Mouse (Mus musculus) hindbrain, embryonic 16.5 days (tissue): Measurements from ENCODE around the gene Bola3. TPM values are rescaled to one million over a fixed set of nuclear protein-coding genes. Genes with fewer than 3 reads are reported as not detected.

Experiments used
- ATAC-seq: fragments of 200-750 bp; cut with Nextera tagmentation; 2 replicates; pipeline ENCODE4 v1.8.0; 2017; ENCODE audit warnings: moderate TSS enrichment, moderate library complexity
- H3K27ac ChIP-seq: fragments of 300-500 bp; sonication (generic); 2 replicates; pipeline ENCODE4 v1.5.1; 2014; ENCODE audit warnings: low read depth, mild to moderate bottlenecking, control low read depth, low read length, moderate library complexity
- H3K27me3 ChIP-seq: fragments of 300-500 bp; sonication (generic); replicated peaks from 2 replicates; pipeline ENCODE4 v1.6.1; 2014; ENCODE audit warnings: low read length; ENCODE audit not compliant: control insufficient read depth, insufficient read depth
- H3K36me3 ChIP-seq: fragments of 300-500 bp; sonication (generic); 2 replicates; pipeline ENCODE4 v1.6.1; 2014; ENCODE audit warnings: mild to moderate bottlenecking, low read length, moderate library complexity, mixed read lengths; ENCODE audit not compliant: control insufficient read depth, insufficient read depth
- H3K4me1 ChIP-seq: fragments of 300-500 bp; sonication (generic); 2 replicates; pipeline ENCODE4 v1.6.1; 2014; ENCODE audit warnings: low read depth, low read length; ENCODE audit not compliant: control insufficient read depth, insufficient read depth
- H3K4me2 ChIP-seq: fragments of 300-500 bp; sonication (generic); 2 replicates; pipeline ENCODE4 v1.6.1; 2014; ENCODE audit warnings: mild to moderate bottlenecking, low read length, control low read depth, moderate library complexity
- H3K4me3 ChIP-seq: fragments of 300-500 bp; sonication (generic); 2 replicates; pipeline ENCODE4 v1.5.1; 2014; ENCODE audit warnings: mild to moderate bottlenecking, low read length, control low read depth, moderate library complexity
- H3K9ac ChIP-seq: fragments of 300-500 bp; sonication (generic); 2 replicates; pipeline ENCODE4 v1.6.1; 2014; ENCODE audit warnings: low read depth, mild to moderate bottlenecking, control low read depth, low read length, moderate library complexity
- H3K9me3 ChIP-seq: fragments of 300-500 bp; sonication (generic); 2 replicates; pipeline ENCODE4 v1.6.1; 2014; ENCODE audit warnings: mild to moderate bottlenecking, low read length, moderate library complexity; ENCODE audit not compliant: control insufficient read depth
- WGBS: fragments of 180-500 bp; shearing (Covaris S2); extraction: QIAGEN DNeasy Blood & Tissue Kit; methylation state at CpG from one replicate; pipeline ENCODE4 v1.1.7; 2014; 5-methylcytosine and 5-hydroxymethylcytosine counted together
- polyA plus RNA-seq: library from polyadenylated mRNA; unstranded; fragments of >200 nt; fragmentation: Nextera tagmentation; extraction: Ambion mirVana; gene quantifications from 2 replicates; pipeline ENCODE4 v1.2.1, GENCODE M21; 2015

Bola3 gene
- polyA plus RNA-seq, 1 experiment from 2014 or later: 64.3 TPM

- 7% methylated on average over 10 of the region's 10 CpGs for WGBS
- Histone ChIP-seq H3K9me3 (no peaks in the 10 kb centered on the region), H3K27ac (no peak overlapping the region), H3K9ac (no peak overlapping the region), H3K36me3 (peaks cover 9% of the 10 kb centered on the region; the same call in 1 of the 2 replicates), H3K27me3 (no peaks in the 10 kb centered on the region), H3K4me3 (peak overlapping the region; percentile 99), H3K4me1 (peaks cover 14% of the 10 kb centered on the region), H3K4me2 (peak overlapping the region; percentile 89)
- no peak for ATAC-seq
These were observed 32.9 kb upstream of the Bola3 start for GRCm38 (mm10) chr6:83316022-83316421.

DNA sequence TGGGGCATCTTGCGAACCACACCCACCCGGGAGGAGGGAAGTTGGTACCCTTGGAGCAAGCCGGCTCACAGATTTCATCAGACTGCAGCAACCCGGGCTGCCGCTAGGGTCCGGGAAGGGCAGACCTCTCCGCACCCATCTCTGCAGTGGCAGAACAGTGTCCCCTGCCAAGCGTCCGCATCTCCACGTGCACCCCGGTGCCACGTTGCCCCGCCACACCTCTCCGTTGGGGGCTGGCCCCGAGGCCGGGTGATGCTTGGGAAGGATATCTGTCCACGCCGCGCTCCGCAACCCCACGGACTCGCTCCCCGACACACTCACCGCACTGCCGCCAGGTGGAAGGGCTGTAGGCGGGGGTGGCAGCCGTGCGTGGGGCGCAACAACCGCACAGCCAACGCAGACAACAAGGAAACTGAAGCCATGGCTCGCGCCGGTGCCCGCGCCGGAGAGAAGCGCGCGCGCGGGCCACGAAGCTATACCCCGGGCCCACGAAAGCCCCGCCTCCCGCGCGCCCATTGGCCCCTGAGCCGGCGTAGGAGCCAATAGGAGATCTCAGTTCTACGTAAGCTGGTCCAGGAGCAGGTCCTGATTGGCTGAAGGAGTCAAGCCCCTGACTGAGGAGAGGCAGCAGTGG is 31.7 kb upstream of the Bola3 start:
- H3K4me1 ChIP-seq: peaks cover 14% of the 10 kb centered on the region
- no peaks in the 10 kb centered on the region for H3K9me3 ChIP-seq
- H3K4me3 ChIP-seq: peak overlapping the region; percentile 99
- peak overlapping the region; percentile 91 for H3K9ac ChIP-seq
- H3K27me3 ChIP-seq: no peaks in the 10 kb centered on the region
- H3K36me3 ChIP-seq: no peaks in the 10 kb centered on the region
- H3K27ac ChIP-seq: peak overlapping the region; percentile 79
- peak overlapping the region; percentile 89 for H3K4me2 ChIP-seq
- under 1% methylated on average over 52 of the region's 52 CpGs for WGBS
- ATAC-seq: peak; percentile 99

DNA sequence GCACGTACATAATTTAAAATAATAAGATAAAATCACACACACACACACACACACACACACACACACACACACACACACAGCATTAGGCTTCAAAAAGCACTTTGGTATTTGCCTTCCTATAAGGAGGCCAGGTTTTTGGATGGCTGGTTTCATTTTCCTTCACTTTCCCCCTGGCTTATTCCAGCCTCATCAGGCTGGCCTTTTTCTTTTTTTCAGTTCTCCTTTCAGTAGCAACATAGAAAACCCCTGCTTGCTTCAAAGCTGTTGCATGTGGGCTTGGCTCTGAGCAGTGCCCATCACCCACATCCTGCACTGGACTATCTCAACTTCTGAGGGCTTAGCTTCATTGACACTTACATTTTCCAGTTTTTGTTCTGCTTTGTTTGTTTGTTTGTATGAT is 27.0 kb upstream of the Bola3 start:
- H3K36me3 ChIP-seq: no peaks in the 10 kb centered on the region

GRCm38 (mm10) chr6:83322794-83323193 is 26.2 kb upstream of the Bola3 start:
- 71% methylated on average over 2 of the region's 2 CpGs for WGBS
- no peak overlapping the region for H3K4me2 ChIP-seq
- H3K9me3 ChIP-seq: no peaks in the 10 kb centered on the region
- H3K27ac ChIP-seq: no peak overlapping the region
- no peaks in the 10 kb centered on the region for H3K27me3 ChIP-seq
- peaks cover 10% of the 10 kb centered on the region for H3K4me1 ChIP-seq
- no peak overlapping the region for H3K9ac ChIP-seq
- no peak for ATAC-seq
- no peak overlapping the region for H3K4me3 ChIP-seq
- H3K36me3 ChIP-seq: no peaks in the 10 kb centered on the region

More for the DNA sequence above, 27.0 kb upstream of the Bola3 start:
- Histone ChIP-seq H3K9ac (no peak overlapping the region), H3K4me2 (no peak overlapping the region), H3K27me3 (no peaks in the 10 kb centered on the region), H3K4me3 (no peak overlapping the region), H3K27ac (no peak overlapping the region), H3K4me1 (peaks cover 6% of the 10 kb centered on the region), H3K9me3 (no peaks in the 10 kb centered on the region)
- no peak for ATAC-seq
- WGBS: 50% methylated on average over 1 of the region's 1 CpGs

- no peak overlapping the region for H3K9ac ChIP-seq
- H3K36me3 ChIP-seq: no peaks in the 10 kb centered on the region
- 75% methylated on average over 8 of the region's 8 CpGs for WGBS
- H3K27me3 ChIP-seq: no peaks in the 10 kb centered on the region
- no peak overlapping the region for H3K4me3 ChIP-seq
- H3K4me1 ChIP-seq: peaks cover 11% of the 10 kb centered on the region
- no peak overlapping the region for H3K27ac ChIP-seq
- ATAC-seq: no peak
- no peaks in the 10 kb centered on the region for H3K9me3 ChIP-seq
- no peak overlapping the region for H3K4me2 ChIP-seq
These were observed 25.1 kb upstream of the Bola3 start for GRCm38 (mm10) chr6:83323652-83324419.

- Histone ChIP-seq H3K9me3 (no peaks in the 10 kb centered on the region), H3K4me1 (peaks cover 11% of the 10 kb centered on the region), H3K4me2 (peak within 1 kb of the TSS; percentile 79), H3K36me3 (peaks cover 6% of the 10 kb centered on the region; the same call in 1 of the 2 replicates), H3K27ac (peak within 1 kb of the TSS; percentile 93), H3K9ac (peak within 1 kb of the TSS; percentile 97), H3K4me3 (peak within 1 kb of the TSS; percentile 96), H3K27me3 (no peaks in the 10 kb centered on the region)
- peak; percentile 99 for ATAC-seq
- 2% methylated on average over 63 of the region's 65 CpGs for WGBS
These were observed 23.2 kb upstream of the Bola3 start, which contains the start of the genes Mthfd2 and Mob1a for GRCm38 (mm10) chr6:83325525-83326393. Gene Mthfd2, minus strand, starts transcription at chr6:83325908. Gene Mob1a, plus strand, starts transcription at chr6:83326016.

GRCm38 (mm10) chr6:83326394-83326736 is 22.6 kb upstream of the Bola3 start:
- no peaks in the 10 kb centered on the region for H3K9me3 ChIP-seq
- no peak for ATAC-seq
- no peaks in the 10 kb centered on the region for H3K27me3 ChIP-seq
- H3K36me3 ChIP-seq: peaks cover 10% of the 10 kb centered on the region
- peak overlapping the region; percentile 96 for H3K4me3 ChIP-seq
- peak overlapping the region; percentile 97 for H3K9ac ChIP-seq
- peaks cover 11% of the 10 kb centered on the region for H3K4me1 ChIP-seq
- peak overlapping the region; percentile 93 for H3K27ac ChIP-seq
- peak overlapping the region; percentile 79 for H3K4me2 ChIP-seq
- WGBS: 9% methylated on average over 6 of the region's 6 CpGs

DNA sequence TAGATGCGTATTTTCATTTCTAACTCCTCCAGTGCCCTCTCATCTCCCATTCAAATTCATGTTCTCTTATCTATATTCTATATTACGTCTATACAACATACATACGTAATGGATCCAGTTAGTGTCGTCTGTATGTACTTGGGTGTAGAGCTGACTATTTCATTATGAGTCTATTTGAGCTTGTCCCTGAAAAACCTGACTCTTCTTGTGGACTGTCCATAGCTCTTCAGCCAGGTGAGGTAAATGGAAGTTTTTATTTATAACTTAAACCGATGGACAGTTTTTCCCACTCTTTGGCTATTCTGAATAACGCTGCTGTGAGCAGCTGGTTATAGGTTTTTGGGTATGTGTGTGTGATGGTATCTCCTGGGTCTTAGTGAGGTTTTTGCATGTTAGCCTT is 22.2 kb upstream of the Bola3 start:
- Histone ChIP-seq H3K9me3 (no peaks in the 10 kb centered on the region), H3K4me3 (peak overlapping the region; percentile 96), H3K4me2 (peak overlapping the region; percentile 79), H3K27ac (no peak overlapping the region), H3K36me3 (peaks cover 14% of the 10 kb centered on the region), H3K27me3 (no peaks in the 10 kb centered on the region), H3K9ac (no peak overlapping the region), H3K4me1 (peaks cover 11% of the 10 kb centered on the region)
- WGBS: 67% methylated on average over 6 of the region's 6 CpGs
- ATAC-seq: no peak
